Mouse (Mus musculus) liver, embryonic 11.5 days (tissue): Measurements from ENCODE around the gene Mt2. TPM values are rescaled to one million over a fixed set of nuclear protein-coding genes. Genes with fewer than 3 reads are reported as not detected.

Source experiments
- ATAC-seq: fragments of 200-750 bp; cut with Nextera tagmentation; replicated peaks from 2 replicates; pipeline ENCODE4 v1.8.0; 2017; ENCODE audit warnings: moderate number of reproducible peaks, mild to moderate bottlenecking, moderate TSS enrichment, moderate library complexity; ENCODE audit not compliant: low FRiP score
- DNase-seq: peaks from one replicate; pipeline ENCODE4 v3.0.0-alpha.2; 2017; ENCODE audit warnings: low spot score
- H3K27ac ChIP-seq: fragments of 300-500 bp; sonication (generic); 2 replicates; pipeline ENCODE4 v1.5.1; 2014; ENCODE audit warnings: mild to moderate bottlenecking, low read depth, low read length, control low read depth
- H3K27me3 ChIP-seq: fragments of 300-500 bp; sonication (generic); replicated peaks from 2 replicates; pipeline ENCODE4 v1.6.1; 2014; ENCODE audit warnings: low read length, mixed read lengths; ENCODE audit not compliant: control insufficient read depth, insufficient read depth
- H3K36me3 ChIP-seq: fragments of 300-500 bp; sonication (generic); 2 replicates; pipeline ENCODE4 v1.6.1; 2014; ENCODE audit warnings: mild to moderate bottlenecking, low read length, moderate library complexity, mixed read lengths; ENCODE audit not compliant: control insufficient read depth, insufficient read depth
- H3K4me1 ChIP-seq: fragments of 300-500 bp; sonication (generic); replicated peaks from 2 replicates; pipeline ENCODE4 v1.6.1; 2014; ENCODE audit warnings: low read length, mixed read lengths; ENCODE audit not compliant: control insufficient read depth, insufficient read depth
- H3K4me2 ChIP-seq: fragments of 300-500 bp; sonication (generic); 2 replicates; pipeline ENCODE4 v1.6.1; 2014; ENCODE audit warnings: mild to moderate bottlenecking, control low read depth, moderate library complexity
- H3K4me3 ChIP-seq: fragments of 300-500 bp; sonication (generic); 2 replicates; pipeline ENCODE4 v1.5.1; 2014; ENCODE audit warnings: low read depth, low read length, control low read depth
- H3K9ac ChIP-seq: fragments of 300-500 bp; sonication (generic); 2 replicates; pipeline ENCODE4 v1.6.1; 2014; ENCODE audit warnings: low read depth, low read length, control low read depth
- H3K9me3 ChIP-seq: fragments of 300-500 bp; sonication (generic); 2 replicates; pipeline ENCODE4 v1.6.1; 2016; ENCODE audit warnings: low read length, inconsistent platforms, mixed read lengths; ENCODE audit not compliant: control insufficient read depth
- WGBS: fragments of 180-500 bp; shearing (Covaris S2); extraction: QIAGEN DNeasy Blood & Tissue Kit; methylation state at CpG from one replicate; pipeline ENCODE4 v1.1.7; 2014; 5-methylcytosine and 5-hydroxymethylcytosine counted together
- polyA plus RNA-seq: library from polyadenylated mRNA; unstranded; fragments of >200 nt; fragmentation: Nextera tagmentation; extraction: Ambion mirVana; gene quantifications from 2 replicates; pipeline ENCODE4 v1.2.1, GENCODE M21; 2014

Gene Mt2
- polyA plus RNA-seq, 1 experiment from 2014 or later: 795 TPM

DNA sequence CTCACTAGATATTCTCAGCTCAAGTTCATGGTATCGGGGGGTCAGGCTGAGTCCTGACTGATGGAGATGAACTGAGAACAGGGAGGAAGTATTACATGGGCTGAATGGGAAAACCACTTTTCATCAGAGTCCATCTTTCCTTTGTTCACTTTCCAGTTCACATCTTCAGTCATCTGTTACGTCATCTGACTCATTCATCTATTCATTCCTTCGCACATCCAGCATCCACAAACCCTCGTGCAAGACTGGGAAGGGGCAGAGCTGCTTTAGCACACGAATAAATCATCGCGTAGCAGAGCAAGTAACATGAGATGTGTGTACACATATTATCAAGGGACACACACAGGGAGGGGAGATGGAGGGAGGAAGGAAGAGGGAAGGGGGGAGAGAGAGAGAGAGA is 36.3 kb upstream of the Mt2 start:
- no peak for ATAC-seq

DNA sequence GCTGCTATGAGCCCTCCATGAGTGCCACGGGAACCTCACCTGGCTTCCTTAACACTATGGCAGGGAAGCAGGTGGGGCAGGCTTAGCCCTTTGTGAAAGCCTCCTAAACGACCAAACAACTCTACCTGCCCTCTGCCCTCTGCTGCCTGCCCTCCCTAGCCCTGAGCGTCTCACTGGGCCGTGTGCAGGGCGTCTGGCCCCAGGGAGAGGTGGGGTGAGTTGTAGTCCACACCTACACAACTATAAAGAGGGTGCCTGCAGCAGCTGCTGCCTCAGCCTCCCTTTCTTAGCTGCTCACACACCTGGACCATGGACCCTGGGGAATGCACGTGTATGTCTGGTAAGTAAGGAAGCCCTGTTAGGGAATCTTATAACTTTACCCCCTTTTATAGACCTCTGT is 35.5 kb upstream of the Mt2 start, which contains the start of gene Mt4:
TSS of gene Mt4 (plus strand) at position 265 of the 400 bp plus-strand sequence.
- Histone ChIP-seq H3K9ac (no peak within 1 kb of the TSS), H3K27me3 (no peaks in the 10 kb centered on the region; the same call in 1 of the 2 replicates), H3K27ac (no peak within 1 kb of the TSS), H3K9me3 (no peaks in the 10 kb centered on the region), H3K4me3 (no peak within 1 kb of the TSS), H3K4me1 (peaks cover 4% of the 10 kb centered on the region; the same call in 1 of the 2 replicates), H3K36me3 (no peaks in the 10 kb centered on the region), H3K4me2 (no peak within 1 kb of the TSS)
- DNase-seq (no peak), ATAC-seq (no peak)
- WGBS: 53% methylated on average over 6 of the region's 6 CpGs

More for the DNA sequence above, 36.3 kb upstream of the Mt2 start:
- H3K4me2 ChIP-seq: no peak overlapping the region
- peaks cover 4% of the 10 kb centered on the region; the same call in 1 of the 2 replicates for H3K4me1 ChIP-seq
- DNase-seq: no peak
- H3K36me3 ChIP-seq: no peaks in the 10 kb centered on the region
- no peak overlapping the region for H3K4me3 ChIP-seq
- 74% methylated on average over 7 of the region's 7 CpGs for WGBS
- no peaks in the 10 kb centered on the region for H3K9me3 ChIP-seq
- H3K27me3 ChIP-seq: no peaks in the 10 kb centered on the region
- no peak overlapping the region for H3K9ac ChIP-seq
- no peak overlapping the region for H3K27ac ChIP-seq

DNA sequence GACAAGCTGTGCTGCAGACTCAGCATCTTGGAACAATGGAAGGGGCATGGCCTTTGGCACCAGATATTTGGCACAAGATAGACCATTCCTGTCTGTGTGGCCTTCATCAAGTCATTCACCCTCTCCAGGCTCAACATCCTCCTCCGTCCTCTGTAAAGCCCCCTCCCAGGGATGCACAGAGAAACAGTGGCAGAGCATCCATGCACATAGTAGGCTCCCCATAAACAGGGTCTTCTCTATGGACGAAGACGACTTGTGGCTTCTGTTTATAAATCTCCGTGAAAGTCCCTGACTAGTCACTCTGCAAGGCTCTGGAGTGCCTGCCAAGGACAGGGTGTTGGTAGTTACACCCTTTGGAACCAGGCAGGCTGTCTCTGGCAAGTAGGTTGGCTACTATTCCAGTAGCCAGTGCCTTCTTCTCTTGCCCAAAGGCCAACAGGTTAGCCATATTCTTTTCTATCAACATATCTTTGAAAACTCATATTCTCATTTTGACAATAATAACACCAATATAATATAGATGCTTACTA is 32.1 kb upstream of the Mt2 start:
- DNase-seq (no peak), ATAC-seq (no peak)
- Histone ChIP-seq H3K4me2 (no peak overlapping the region), H3K36me3 (no peaks in the 10 kb centered on the region), H3K27me3 (no peaks in the 10 kb centered on the region; the same call in 1 of the 2 replicates), H3K9me3 (no peaks in the 10 kb centered on the region), H3K9ac (no peak overlapping the region), H3K4me3 (no peak overlapping the region), H3K4me1 (no peaks in the 10 kb centered on the region), H3K27ac (no peak overlapping the region)
- 75% methylated on average over 4 of the region's 4 CpGs for WGBS

DNA sequence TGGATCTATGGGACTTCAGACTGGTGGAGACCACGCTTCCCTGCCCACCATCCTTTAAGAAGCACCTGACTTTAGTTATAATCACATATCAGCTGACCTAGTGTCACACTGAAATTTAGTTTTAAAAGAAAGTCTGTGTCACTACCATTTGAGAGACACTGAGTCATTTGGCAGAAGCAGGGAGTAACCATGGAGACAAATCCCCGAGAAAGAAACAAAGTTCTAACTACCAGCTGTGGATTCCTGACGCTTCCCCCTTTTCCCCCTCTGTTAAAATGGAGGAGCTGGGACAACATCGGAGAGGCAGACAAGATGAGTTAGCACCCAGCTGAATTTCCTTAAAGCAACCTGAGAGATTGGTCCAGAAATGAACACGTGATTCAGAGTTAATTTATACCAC is 24.2 kb upstream of the Mt2 start:
- H3K9me3 ChIP-seq: no peaks in the 10 kb centered on the region
- no peak overlapping the region for H3K4me2 ChIP-seq
- WGBS: 51% methylated on average over 5 of the region's 5 CpGs
- ATAC-seq: no peak
- peaks cover 16% of the 10 kb centered on the region for H3K27me3 ChIP-seq
- no peaks in the 10 kb centered on the region for H3K36me3 ChIP-seq
- peaks cover 6% of the 10 kb centered on the region; the same call in 1 of the 2 replicates for H3K4me1 ChIP-seq
- H3K4me3 ChIP-seq: no peak overlapping the region
- H3K9ac ChIP-seq: no peak overlapping the region
- no peak for DNase-seq
- no peak overlapping the region for H3K27ac ChIP-seq

- H3K4me2 ChIP-seq: no peak overlapping the region
- no peak overlapping the region for H3K4me3 ChIP-seq
- H3K27me3 ChIP-seq: peaks cover 23% of the 10 kb centered on the region
- peak; percentile 72 for ATAC-seq
- 55% methylated on average over 5 of the region's 5 CpGs for WGBS
- no peak overlapping the region for H3K27ac ChIP-seq
- H3K9ac ChIP-seq: no peak overlapping the region
- no peaks in the 10 kb centered on the region for H3K9me3 ChIP-seq
- H3K36me3 ChIP-seq: no peaks in the 10 kb centered on the region
- H3K4me1 ChIP-seq: peaks cover 6% of the 10 kb centered on the region; the same call in 1 of the 2 replicates
- DNase-seq: no peak
Measured at GRCm38 (mm10) chr8:94150925-94151324, 21.5 kb upstream of the Mt2 start.

GRCm38 (mm10) chr8:94152513-94153300 is 19.8 kb upstream of the Mt2 start, which contains the start of gene Mt3:
TSS of gene Mt3 (plus strand) at chr8:94152607.
- ATAC-seq: peak; percentile 75
- Histone ChIP-seq H3K9ac (no peak within 1 kb of the TSS), H3K4me1 (peaks cover 6% of the 10 kb centered on the region; the same call in 1 of the 2 replicates), H3K9me3 (no peaks in the 10 kb centered on the region), H3K4me2 (peak within 1 kb of the TSS; percentile 69), H3K27ac (no peak within 1 kb of the TSS), H3K4me3 (peak within 1 kb of the TSS; percentile 31), H3K27me3 (peaks cover 23% of the 10 kb centered on the region), H3K36me3 (no peaks in the 10 kb centered on the region)
- DNase-seq: peak; percentile 49
- WGBS: 4% methylated on average over 29 of the region's 29 CpGs

GRCm38 (mm10) chr8:94153451-94153850 is 19.0 kb upstream of the Mt2 start:
- Histone ChIP-seq H3K4me1 (peaks cover 6% of the 10 kb centered on the region; the same call in 1 of the 2 replicates), H3K9ac (no peak overlapping the region), H3K36me3 (no peaks in the 10 kb centered on the region), H3K27ac (no peak overlapping the region), H3K27me3 (peaks cover 23% of the 10 kb centered on the region), H3K4me2 (no peak overlapping the region), H3K9me3 (no peaks in the 10 kb centered on the region), H3K4me3 (no peak overlapping the region)
- no peak for ATAC-seq
- no peak for DNase-seq
- WGBS: 32% methylated on average over 7 of the region's 7 CpGs

DNA sequence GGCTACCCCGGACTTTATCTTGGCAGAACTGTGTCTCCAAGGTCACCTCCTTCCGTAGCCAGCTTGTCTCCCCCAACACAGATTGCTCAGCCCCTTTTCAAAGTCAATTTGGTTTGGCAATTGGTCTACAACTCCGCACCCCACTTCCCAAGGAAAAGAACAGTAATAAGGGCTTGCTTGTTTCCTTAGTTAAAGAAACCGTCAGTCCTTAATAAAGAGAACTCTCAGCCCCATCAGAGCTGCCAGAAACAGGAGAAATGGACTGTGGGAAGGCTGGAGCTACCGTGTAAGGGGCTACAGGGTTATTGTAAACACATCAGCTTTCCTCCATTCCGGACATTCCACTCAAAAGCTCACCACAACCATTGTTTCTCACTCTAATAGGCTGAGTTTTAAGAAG is 17.9 kb upstream of the Mt2 start:
- Histone ChIP-seq H3K36me3 (no peaks in the 10 kb centered on the region), H3K9ac (no peak overlapping the region), H3K4me2 (no peak overlapping the region), H3K27me3 (peaks cover 23% of the 10 kb centered on the region), H3K9me3 (no peaks in the 10 kb centered on the region), H3K27ac (no peak overlapping the region), H3K4me3 (no peak overlapping the region), H3K4me1 (peaks cover 6% of the 10 kb centered on the region; the same call in 1 of the 2 replicates)
- WGBS: 50% methylated on average over 6 of the region's 6 CpGs
- ATAC-seq (no peak), DNase-seq (no peak)
